In the genomic region with DNA sequence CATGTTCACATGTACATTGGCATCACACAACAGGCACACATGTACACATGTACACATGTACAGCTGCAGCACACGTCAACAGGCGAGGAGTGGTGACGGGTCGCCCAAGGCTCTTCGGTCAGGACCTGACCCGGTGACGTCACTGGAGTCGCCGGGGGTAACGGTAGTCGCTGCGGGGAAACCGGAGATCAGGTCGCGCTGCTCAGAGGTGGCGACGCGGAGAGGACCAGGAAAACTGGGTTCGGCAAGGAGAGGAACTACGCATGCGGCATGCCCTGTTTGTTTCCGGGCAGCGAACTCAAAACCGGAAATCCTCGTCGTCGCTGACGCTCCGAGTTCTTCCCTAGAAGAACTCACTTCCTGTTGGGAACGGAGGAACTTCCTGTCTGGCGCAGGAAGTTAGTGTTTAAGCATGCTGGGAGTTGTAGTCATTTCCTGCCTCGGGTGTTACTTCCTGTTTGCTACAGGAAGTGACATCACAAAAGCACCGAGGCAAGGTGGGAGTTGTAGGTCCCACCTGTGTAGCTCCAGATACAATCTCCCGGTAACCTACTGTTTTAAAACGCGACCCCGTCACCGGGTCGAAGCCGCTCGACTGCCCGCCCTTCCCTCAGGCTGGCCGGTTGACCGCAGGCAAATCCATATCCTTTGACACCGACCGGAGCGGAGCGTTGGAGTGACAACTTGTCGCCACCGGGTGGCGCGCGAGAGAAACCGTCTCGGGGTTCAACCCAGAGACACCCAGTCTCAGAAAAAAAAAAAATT, we compare ENCODE assay signal across 7 mouse cellular contexts.
DNase-seq lines count a peak whose midpoint lies in the region; ATAC-seq lines count a peak whose summit lies in the region.

No protein-coding gene starts in this region.

- H3K4me3 ChIP-seq in embryonic facial prominence, embryonic 11.5 days (ENCODE audit: low read depth, low read length), result peak overlapping the region; percentile 65
- H3K4me3 ChIP-seq in limb, embryonic 10.5 days, result peak overlapping the region; percentile 66
- H3K4me3 ChIP-seq in midbrain, embryonic 13.5 days (replicated peaks), result peak overlapping the region; percentile 69

- H3K27me3 ChIP-seq in embryonic facial prominence, embryonic 11.5 days (ENCODE audit: control insufficient read depth, insufficient read depth, low read length), result no peaks in the 10 kb centered on the region
- no peaks in the 10 kb centered on the region for H3K27me3 ChIP-seq in limb, embryonic 10.5 days (ENCODE audit: low read depth, poor library complexity, severe bottlenecking)
- H3K27me3 ChIP-seq in midbrain, embryonic 13.5 days, result no peaks in the 10 kb centered on the region

- H3K36me3 ChIP-seq in embryonic facial prominence, embryonic 11.5 days (replicated peaks; ENCODE audit: control insufficient read depth, insufficient read depth, low read depth, low read length), result no peaks in the 10 kb centered on the region
- H3K36me3 ChIP-seq in limb, embryonic 10.5 days, result no peaks in the 10 kb centered on the region
- no peaks in the 10 kb centered on the region for H3K36me3 ChIP-seq in midbrain, embryonic 13.5 days

- H3K9ac ChIP-seq in embryonic facial prominence, embryonic 11.5 days (replicated peaks; ENCODE audit: low read length), result peak overlapping the region; percentile 61
- peak overlapping the region; percentile 77 for H3K9ac ChIP-seq in midbrain, embryonic 13.5 days (replicated peaks)

- no peaks in the 10 kb centered on the region for H3K4me1 ChIP-seq in embryonic facial prominence, embryonic 11.5 days (ENCODE audit: control insufficient read depth, insufficient read depth, low read length)
- peaks cover 5% of the 10 kb centered on the region for H3K4me1 ChIP-seq in limb, embryonic 10.5 days
- peaks cover 11% of the 10 kb centered on the region for H3K4me1 ChIP-seq in midbrain, embryonic 13.5 days (replicated peaks)

- peak overlapping the region; percentile 76 for H3K27ac ChIP-seq in embryonic facial prominence, embryonic 11.5 days (replicated peaks; ENCODE audit: low read depth, low read length)
- peak overlapping the region; percentile 83 for H3K27ac ChIP-seq in limb, embryonic 10.5 days
- H3K27ac ChIP-seq in midbrain, embryonic 13.5 days, result peak overlapping the region; percentile 87

- peak overlapping the region; percentile 50 for H3K4me2 ChIP-seq in embryonic facial prominence, embryonic 11.5 days (ENCODE audit: low read depth, low read length)
- H3K4me2 ChIP-seq in midbrain, embryonic 13.5 days (replicated peaks), result peak overlapping the region; percentile 73

- WGBS in embryonic facial prominence, embryonic 11.5 days, result under 1% methylated on average over 55 of the region's 55 CpGs
- 2% methylated on average over 55 of the region's 55 CpGs for WGBS in limb, embryonic 10.5 days
- under 1% methylated on average over 55 of the region's 55 CpGs for WGBS in midbrain, embryonic 13.5 days

- DNase-seq in adrenal gland, postnatal 14 days, result peak; percentile 90
- DNase-seq in embryonic facial prominence, embryonic 11.5 days (ENCODE audit: low spot score), result peak; percentile 98
- DNase-seq in kidney, adult 11 months, result peak; percentile 96
- peak; percentile 92 for DNase-seq in limb, embryonic 10.5 days (ENCODE audit: low spot score)
- peak; percentile 70 for DNase-seq in spleen, adult 12 weeks (ENCODE audit: low spot score)

- ATAC-seq in embryonic facial prominence, embryonic 11.5 days (replicated peaks; ENCODE audit: insufficient number of reproducible peaks, low FRiP score, low TSS enrichment, low read depth), result peak; percentile 97
- peak; percentile 83 for ATAC-seq in granulocyte monocyte progenitor cell, adult 5-6 weeks (replicated peaks; ENCODE audit: poor library complexity, severe bottlenecking)
- ATAC-seq in midbrain, embryonic 13.5 days, result peak; percentile 99

- H3K9me3 ChIP-seq in embryonic facial prominence, embryonic 11.5 days (replicated peaks; ENCODE audit: control insufficient read depth, low read length), result no peaks in the 10 kb centered on the region
- no peaks in the 10 kb centered on the region for H3K9me3 ChIP-seq in limb, embryonic 10.5 days (replicated peaks)
- no peaks in the 10 kb centered on the region for H3K9me3 ChIP-seq in midbrain, embryonic 13.5 days

Comparison
In these comparisons a context has a peak if more than half of its experiments do, and no peak if none do; other contexts are left out.
1. Peak in every context shown above with its lines: DNase-seq, ATAC-seq, H3K4me3 ChIP-seq and H3K27ac ChIP-seq.